Mouse (Mus musculus) heart, postnatal 4 days (tissue): ENCODE data around the gene Krt4. TPM values are rescaled to one million over a fixed set of nuclear protein-coding genes. Genes with fewer than 3 reads are reported as not detected.

ENCODE experiments used
- DNase-seq: peaks from one replicate; pipeline ENCODE4 v3.0.0; 2021
- total RNA-seq, 2 experiments: library from RNA; stranded (reverse); gene quantifications; 2 replicates each; pipeline ENCODE4 v1.2.3; 2021

Gene Krt4
- total RNA-seq: not detected

- DNase-seq: no peak
Measured at GRCm38 (mm10) chr15:101924635-101925034, at the start of gene Krt4. Gene Krt4 (minus strand): TSS chr15:101924735.

GRCm38 (mm10) chr15:101973414-101974077 is 49.0 kb upstream of the Krt4 start:
- DNase-seq: peak; percentile 99

- DNase-seq: peak; percentile 78
Measured at GRCm38 (mm10) chr15:101970536-101970935, 46.0 kb upstream of the Krt4 start.

GRCm38 (mm10) chr15:101966808-101967207 is 42.3 kb upstream of the Krt4 start:
- DNase-seq: peak; percentile 34

GRCm38 (mm10) chr15:101958891-101959290 is 34.4 kb upstream of the Krt4 start:
- no peak for DNase-seq

GRCm38 (mm10) chr15:101954187-101954586 is 29.7 kb upstream of the Krt4 start, which contains the start of gene Krt78:
Gene Krt78 (minus strand): TSS chr15:101954287.
- no peak for DNase-seq

- no peak for DNase-seq
Measured at GRCm38 (mm10) chr15:101952733-101953474, 28.4 kb upstream of the Krt4 start.

- DNase-seq: no peak
Measured at GRCm38 (mm10) chr15:101945430-101945829, 20.9 kb upstream of the Krt4 start.

GRCm38 (mm10) chr15:101941948-101942347 is 17.4 kb upstream of the Krt4 start:
- peak; percentile 23 for DNase-seq

- no peak for DNase-seq
Measured at GRCm38 (mm10) chr15:101940274-101940829, 15.8 kb upstream of the Krt4 start, which contains the start of gene Krt79. Gene Krt79 (minus strand): TSS chr15:101940324.

- DNase-seq: no peak
Measured at GRCm38 (mm10) chr15:101938600-101939308, 14.2 kb upstream of the Krt4 start.

GRCm38 (mm10) chr15:101933024-101933423 is 8.5 kb upstream of the Krt4 start:
- DNase-seq: no peak

- DNase-seq: peak; percentile 20
Measured at GRCm38 (mm10) chr15:101929666-101930065, 5.1 kb upstream of the Krt4 start.

GRCm38 (mm10) chr15:101929087-101929486 is 4.6 kb upstream of the Krt4 start:
- DNase-seq: no peak

GRCm38 (mm10) chr15:101927340-101928080 is 3.0 kb upstream of the Krt4 start:
- DNase-seq: peak; percentile 26

- DNase-seq: no peak
Measured at GRCm38 (mm10) chr15:101925041-101925440, 506 bp upstream of the Krt4 start.

- DNase-seq: no peak
Measured at GRCm38 (mm10) chr15:101922296-101922695, 2.2 kb downstream of the Krt4 start.

- no peak for DNase-seq
Measured at GRCm38 (mm10) chr15:101916072-101916471, 8.5 kb downstream of the Krt4 start.

- no peak for DNase-seq
Measured at GRCm38 (mm10) chr15:101904849-101905248, 19.7 kb downstream of the Krt4 start.

- DNase-seq: no peak
Measured at GRCm38 (mm10) chr15:101902171-101903149, 22.1 kb downstream of the Krt4 start.

GRCm38 (mm10) chr15:101895216-101895615 is 29.3 kb downstream of the Krt4 start:
- DNase-seq: no peak
